Mouse (Mus musculus) urinary bladder, adult 18-20 months (tissue): Measurements from ENCODE around the gene Cask.

ENCODE experiments used
- DNase-seq, 2 experiments: peaks; one replicate each; pipeline ENCODE4 v3.0.0; 2022; ENCODE audit warnings: low spot score in 2 of 2, mixed read lengths in 2 of 2

The Cask gene

DNA sequence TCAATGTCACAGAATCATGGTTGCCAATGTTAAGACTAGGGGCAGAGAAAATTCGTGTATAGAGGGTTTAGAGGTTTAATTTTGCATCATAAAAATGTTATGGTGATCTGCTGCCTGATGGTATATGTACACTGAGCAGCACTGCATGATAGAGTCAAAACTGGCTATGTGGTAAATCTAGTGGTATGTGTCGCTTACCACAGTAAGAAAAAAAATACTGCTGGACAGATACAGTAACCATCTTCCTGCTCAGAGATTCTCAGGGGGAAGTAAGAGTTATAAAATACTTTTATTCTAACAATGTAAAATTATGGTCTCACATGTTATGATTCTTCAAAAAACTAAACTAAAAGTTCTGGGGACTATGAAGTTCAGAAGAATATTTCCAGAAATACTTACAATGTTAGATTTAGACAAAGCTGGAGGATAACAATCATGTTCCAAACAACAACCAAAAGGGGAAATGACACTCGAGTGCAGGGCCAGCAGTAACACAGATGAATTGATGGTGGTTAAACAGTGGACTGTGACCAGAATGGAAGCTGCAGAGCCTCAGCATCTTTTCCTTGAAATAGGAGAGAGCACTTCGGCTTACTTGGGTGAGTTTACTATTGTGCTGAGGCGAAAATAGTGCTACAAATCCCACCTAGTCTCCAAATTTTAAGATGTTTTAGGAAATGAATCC, 219.4 kb downstream of the Cask start, which contains the start of gene Gpr34:
Gpr34 (plus strand) TSS at position 491 of the 685 bp plus-strand sequence.
- DNase-seq: no peak

- no peak for DNase-seq
Measured at GRCm38 (mm10) chrX:13622654-13623053, 228.5 kb downstream of the Cask start.

DNA sequence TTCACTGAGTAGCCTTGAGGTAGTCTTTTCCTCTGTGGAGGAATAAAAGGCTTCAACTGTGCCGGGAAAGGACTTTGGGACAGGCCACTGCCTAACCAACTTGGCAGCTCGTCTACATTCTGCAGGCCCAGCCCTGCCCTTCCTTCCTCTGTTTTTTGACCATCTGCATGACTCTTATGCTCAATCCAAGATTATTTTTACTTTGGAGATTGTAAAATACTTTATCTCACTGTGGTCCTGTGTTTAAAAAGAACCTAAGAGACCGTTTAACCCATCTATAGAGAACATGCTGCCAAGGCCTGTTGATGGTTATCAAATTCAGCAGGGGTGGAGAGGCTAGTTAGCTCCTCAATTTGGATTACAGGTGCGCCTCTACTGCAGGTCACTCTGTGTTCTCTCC, 229.7 kb downstream of the Cask start:
- DNase-seq: no peak

DNA sequence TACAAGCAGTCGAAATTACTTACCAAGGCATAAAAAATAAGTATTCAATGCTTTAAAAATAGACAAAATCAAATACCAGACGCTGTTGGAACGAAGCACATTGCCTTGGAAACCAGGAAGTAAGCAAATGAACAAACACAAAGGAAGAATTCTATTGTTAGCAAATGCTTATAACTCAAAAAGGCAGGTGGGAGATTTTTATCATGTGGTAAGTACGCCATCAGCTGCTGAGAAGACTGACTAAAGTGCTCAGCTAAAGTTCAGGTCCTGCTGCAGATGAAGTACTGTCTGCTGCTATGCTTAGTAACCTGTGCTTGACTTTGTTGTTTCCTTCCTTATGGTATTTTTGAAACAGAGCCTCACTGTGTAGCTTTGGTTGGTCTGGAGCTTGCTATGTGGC, 232.7 kb downstream of the Cask start:
- no peak for DNase-seq

DNA sequence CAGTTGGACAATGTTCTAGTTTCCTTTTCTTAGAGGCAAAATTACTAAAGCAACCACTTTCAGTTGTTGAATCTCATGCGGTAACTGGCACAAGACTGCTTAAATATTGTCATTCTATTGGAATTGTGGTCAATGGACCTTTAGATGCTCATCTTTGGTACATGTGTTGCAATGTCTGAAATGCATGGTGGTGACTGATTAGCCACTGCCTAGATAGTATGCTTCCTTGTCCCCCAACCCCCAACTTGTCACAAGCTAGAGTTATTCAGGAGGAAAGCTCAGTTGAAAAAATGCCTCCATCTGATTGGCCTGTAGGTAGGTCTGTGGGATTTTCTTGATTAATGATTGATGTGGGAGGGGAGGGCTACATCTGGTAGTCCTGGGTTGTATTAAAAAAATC, 233.9 kb downstream of the Cask start:
- DNase-seq: no peak

GRCm38 (mm10) chrX:13616726-13617125, 234.4 kb downstream of the Cask start:
- no peak for DNase-seq

- no peak for DNase-seq
Measured at GRCm38 (mm10) chrX:13612115-13612514, 239.1 kb downstream of the Cask start.

DNA sequence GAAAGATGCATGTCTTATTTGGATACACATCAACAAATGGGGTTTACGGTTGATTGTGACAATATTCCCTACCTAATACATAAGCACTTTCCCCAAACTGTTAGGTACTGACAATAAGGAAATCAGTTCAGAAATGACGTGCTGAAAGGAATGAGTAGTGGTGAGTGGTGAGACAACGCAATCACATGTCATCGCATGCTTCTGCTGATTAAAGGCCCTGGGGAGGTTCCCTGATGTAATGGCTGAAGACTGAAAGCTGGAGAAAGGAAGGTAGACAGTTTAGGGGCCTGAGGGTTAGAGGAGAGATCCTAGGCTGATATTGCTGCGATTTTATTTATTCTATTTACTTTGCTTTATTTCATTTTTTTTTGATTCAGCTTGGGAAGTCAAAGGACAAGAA, 240.1 kb downstream of the Cask start:
- no peak for DNase-seq

DNA sequence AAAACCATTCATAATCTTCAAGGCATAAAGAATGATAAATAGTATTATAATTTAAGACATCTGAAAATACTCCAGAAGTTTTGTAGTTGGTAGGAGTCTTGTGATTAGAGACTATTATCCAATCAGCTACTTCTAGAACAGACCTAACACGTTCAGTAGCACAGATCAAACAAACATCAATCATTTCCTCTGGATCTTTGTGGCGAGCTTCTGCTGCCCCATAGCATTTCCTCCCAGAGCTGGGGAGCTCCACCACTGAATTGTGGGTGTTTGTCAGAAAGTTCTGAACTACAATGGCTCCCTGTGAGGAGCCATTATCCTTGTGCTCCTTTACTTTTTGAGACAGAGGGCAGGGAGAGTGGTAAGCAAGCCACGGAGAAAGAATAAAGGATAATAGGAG, 243.4 kb downstream of the Cask start:
- DNase-seq: no peak

DNA sequence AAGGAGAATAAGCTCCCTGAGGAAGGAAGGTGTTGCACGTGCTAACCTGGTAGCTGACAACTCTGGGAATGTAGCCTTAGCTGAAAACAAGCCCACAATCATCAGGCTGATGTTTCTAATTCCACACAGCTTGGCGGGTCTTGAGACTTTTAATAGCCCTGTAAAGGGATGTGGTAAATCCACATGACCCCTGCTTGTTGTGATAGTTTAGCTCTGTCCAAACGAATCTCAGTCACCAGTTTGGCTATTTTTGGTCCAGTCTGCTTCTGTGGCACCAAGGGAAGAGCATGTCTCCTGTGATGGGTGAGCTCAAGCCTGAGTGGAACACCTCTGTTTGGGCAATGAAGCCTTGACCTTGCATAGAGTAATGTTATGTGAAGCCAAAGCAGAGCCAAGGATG, 244.4 kb downstream of the Cask start:
- DNase-seq: no peak

- no peak for DNase-seq
Measured at GRCm38 (mm10) chrX:13599966-13600365, 251.2 kb downstream of the Cask start.

GRCm38 (mm10) chrX:13599373-13599772, 251.8 kb downstream of the Cask start:
- no peak for DNase-seq

DNA sequence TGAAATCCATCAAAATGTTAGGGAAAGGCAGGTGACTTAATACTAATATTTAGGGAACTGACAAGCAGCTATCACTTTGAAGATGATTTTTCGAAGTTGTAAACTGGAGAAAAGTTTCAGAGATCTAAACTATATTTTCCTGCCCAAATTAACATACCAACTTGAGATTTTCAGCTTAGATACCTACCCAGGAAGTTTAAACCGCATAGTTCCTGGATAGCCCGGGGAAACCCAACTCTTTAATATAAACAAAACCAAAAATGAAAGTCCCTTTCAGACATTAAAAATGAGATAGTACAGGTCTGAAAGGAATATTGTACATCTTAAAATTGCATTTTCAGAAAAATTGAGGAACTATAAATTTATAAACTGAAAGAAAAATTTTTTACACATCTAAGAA, 273.5 kb downstream of the Cask start:
- DNase-seq: no peak

DNA sequence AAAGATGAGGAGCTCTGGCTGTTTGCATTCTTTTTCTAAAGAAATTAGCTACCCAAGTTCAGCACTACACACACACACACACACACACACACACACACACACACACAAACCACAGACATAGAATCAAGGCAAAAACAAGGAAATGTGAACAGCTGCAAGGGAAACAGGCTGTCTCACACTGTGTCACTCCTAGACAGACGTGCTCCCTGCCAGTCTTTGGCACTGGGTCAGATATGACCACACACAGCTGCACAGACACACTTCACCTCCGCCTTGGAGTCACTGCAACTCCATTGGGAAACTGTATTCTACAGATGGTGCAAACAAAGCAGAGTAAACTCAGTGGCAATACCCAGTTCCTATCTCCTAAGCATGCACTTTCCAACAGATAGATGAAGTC, 274.6 kb downstream of the Cask start:
- no peak for DNase-seq

DNA sequence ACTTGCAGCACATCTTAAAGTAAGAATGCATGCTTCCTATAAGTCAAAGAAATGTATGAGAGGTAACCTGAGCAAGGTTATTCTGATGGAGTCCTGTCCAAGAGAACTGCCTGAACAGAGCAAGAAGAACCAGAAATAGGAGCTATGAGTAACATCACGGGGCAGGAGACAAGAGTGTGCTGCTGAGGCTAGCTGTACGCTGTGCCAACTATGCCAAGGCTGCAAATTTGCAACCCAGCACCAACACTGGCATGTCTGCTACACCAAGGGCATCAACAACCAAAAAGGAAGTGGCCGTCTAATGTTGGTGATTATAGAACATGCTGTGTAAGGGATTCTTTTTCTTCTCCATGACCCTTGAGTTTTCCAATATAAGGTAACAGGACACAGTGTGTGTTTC, 276.3 kb downstream of the Cask start:
- no peak for DNase-seq

GRCm38 (mm10) chrX:13574298-13574697, 276.9 kb downstream of the Cask start:
- DNase-seq: no peak

DNA sequence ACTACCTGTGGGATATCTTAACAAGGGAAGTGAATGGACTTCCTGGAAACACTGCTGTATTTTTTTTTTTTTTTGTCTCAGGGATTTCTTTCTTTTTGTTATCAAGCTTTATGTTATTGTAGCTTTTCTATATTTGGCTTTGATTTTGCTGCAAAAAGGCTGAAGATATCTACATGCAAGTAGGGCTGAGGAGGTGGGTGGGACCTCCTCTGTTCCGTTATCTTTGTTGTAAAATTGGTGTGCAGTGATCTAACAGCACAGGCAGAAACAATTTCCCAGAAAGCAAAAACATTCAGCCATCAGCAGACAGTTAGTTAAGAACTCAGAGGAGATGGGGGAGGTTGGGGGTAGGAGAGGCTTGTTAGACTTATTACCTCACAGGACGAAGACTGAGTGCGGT, 296.7 kb downstream of the Cask start:
- DNase-seq: no peak

DNA sequence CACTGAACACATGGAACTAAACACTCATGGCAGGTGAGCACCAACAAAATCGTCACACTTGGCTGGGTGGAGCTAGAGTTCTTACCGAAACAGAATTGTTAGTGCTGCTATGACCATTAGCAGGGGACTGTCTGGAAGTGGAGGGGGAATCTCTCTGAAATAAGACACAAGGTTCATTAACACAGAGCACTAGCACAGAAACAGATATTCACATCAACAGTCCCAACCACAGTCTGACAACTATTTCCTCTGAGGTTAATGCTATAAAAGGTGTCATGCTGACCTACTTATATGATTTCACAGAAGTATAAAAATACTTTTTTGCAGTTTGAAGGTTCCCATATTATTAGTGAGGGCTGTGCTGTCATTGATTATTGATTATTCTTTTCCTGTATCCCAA, 298.9 kb downstream of the Cask start:
- DNase-seq: no peak

GRCm38 (mm10) chrX:13551566-13551965, 299.6 kb downstream of the Cask start:
- DNase-seq: no peak

GRCm38 (mm10) chrX:13549100-13549499, 302.1 kb downstream of the Cask start:
- DNase-seq: no peak

DNA sequence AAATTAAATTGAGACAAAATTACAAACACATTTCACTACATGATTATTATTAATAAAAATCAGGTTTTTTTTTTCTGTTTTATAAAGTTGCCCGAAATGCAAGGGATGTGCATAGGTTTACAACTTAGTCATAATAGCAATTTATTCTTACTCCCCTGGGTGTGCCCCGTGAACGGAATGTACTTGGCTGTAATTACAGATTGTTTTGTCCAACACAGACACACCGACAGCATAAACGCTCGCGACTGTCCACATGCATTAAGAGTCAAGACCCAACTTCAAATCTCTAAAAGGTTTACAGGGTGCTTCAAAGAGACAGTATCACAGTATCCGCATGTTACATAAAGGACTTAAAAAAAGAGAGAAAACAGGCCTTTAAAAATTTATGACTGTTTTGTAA, 329.9 kb downstream of the Cask start:
- no peak for DNase-seq

- no peak for DNase-seq
Measured at GRCm38 (mm10) chrX:13520566-13520965, 330.6 kb downstream of the Cask start.

GRCm38 (mm10) chrX:13519408-13519783, 331.8 kb downstream of the Cask start:
- DNase-seq: no peak

- DNase-seq: no peak
Measured at GRCm38 (mm10) chrX:13518781-13519407, 332.3 kb downstream of the Cask start.
